Mouse (Mus musculus): ENCODE data around the gene Slc10a4.
"Not testable (repeated sequence)": the region's sequence is repeated elsewhere in the genome, so short reads cannot be mapped to it uniquely, and the experiment has no call there.

Slc10a4 gene

DNA sequence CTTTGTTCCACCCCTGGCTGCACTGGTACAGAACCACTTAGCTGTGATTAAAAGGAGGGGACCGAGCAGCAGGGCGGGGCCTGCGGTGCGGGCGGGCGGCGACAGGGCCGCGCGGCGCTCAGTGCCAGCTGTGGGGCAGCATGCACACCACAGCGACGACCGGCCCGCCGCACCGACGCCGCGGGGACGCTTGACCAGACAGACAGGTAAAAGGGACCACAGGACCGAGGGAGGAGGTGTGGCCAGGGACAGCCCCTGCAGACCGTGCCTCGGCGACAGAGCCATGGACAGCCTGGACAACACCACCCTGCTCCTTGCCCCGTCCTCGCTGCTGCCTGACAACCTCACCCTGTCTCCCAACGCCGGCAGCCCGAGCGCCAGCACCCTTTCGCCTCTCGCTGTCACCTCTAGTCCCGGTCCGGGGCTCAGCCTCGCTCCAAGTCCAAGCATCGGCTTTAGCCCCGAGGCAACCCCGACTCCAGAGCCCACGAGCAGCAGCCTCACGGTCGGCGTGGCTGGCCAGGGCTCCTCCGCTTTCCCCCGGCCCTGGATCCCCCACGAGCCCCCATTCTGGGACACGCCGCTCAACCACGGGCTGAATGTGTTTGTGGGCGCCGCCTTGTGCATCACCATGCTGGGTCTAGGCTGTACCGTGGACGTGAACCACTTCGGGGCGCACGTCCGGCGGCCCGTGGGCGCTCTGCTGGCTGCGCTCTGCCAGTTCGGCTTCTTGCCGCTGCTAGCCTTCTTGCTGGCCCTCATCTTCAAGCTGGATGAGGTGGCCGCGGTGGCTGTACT lies at the start of gene Slc10a4:
Gene Slc10a4, plus strand, starts transcription at position 100 of the 798 bp plus-strand sequence.
- DNase-seq: no peak

DNA sequence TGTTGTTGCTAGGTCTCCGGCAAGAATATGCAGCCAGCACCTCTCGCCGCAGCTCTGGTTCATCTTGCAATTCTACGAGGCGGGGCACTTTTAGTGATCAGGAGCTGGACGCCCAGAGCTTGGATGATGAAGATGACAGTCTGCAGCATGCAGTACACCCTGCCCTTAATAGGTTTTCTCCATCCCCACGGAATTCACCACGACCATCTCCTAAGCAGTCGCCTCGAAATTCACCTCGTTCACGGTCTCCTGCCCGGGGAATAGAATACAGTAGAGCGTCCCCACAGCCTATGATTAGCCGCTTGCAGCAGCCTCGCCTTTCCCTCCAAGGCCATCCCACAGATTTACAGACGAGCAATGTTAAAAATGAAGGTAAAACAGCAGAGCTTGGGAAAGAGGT lies 49.4 kb upstream of the Slc10a4 start:
- no peak for DNase-seq

DNA sequence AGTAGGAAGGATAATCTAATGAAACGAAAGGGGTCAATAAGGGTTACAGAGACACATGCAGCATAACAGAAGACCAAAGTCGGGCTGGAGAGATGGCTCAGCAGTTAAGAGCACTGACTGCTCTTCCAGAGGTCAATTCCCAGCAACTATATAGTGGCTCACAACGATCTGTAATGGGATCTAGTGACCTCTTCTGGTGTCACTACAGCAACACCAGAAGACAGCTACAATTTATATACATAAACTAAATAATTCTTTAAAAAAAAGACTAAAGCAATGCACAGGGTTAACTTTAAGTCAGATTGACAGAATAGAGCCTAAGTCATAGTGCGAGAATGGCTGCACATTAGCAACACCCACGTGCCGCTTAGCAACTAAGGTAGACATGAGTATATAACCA lies 46.6 kb upstream of the Slc10a4 start:
- no peak for DNase-seq

- no peak for DNase-seq
Observed at GRCm38 (mm10) chr5:72965706-72966105, 41.0 kb upstream of the Slc10a4 start.

DNA sequence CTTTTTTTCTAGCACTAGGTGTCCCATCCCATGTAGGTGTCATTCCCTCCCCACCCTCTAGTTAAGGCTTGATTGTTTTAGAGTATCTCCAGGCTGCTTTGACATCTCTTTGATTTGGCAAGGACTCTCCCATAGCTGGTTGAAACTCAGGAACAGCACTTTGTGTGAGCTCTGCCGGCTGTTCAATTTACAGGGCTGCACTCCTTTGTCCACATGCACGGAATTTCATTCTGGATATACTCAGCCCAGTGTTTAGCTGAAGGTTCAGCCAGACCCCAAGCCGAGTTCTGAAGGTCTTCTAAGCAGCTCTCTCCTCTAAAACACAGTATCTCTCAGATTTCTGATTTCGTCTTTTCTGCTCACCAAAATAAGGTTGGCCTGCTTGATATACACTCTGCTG lies 34.2 kb upstream of the Slc10a4 start:
- no peak for DNase-seq

DNA sequence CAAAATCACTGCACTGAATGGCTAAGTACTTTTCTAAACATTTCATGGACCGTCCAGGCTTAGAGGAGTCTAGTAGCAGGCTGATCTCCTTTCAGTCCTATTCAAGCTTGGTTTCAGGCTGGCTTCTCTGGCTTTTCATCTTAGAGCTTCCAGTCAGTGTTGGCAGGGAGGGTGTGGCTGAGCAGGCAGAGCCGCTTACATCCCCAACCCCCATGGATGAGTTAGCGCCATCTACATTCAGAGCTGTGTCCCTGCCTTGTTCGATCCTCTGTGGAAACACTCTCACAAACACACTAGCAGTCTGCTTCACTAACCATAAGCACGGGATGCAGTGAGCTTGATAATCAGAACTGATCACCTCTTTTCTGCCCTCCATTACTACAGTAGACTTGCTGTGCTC lies 33.7 kb upstream of the Slc10a4 start:
- no peak for DNase-seq

- DNase-seq: no peak
Observed at GRCm38 (mm10) chr5:72974602-72975001, 32.1 kb upstream of the Slc10a4 start, which contains the start of gene Gm10135. Gene Gm10135, minus strand, starts transcription at chr5:72974702.

DNA sequence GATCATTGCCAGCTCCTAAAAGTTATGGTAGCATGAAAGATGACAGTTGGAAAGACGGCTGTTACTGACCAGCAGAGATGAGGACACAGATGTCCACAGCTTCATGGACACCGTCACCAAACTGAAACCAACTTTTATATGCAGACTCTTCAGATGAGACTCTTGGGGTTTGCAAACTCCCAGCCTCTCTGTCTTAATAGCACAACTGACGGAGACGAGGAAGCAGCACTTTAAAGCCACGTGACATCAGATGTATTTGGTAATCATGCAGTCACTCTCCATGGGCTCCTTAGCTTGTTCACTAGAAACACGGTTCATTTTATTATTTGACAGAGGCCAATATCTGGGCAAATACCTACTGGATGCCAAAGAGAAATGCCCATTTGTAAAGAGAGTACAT lies 30.7 kb upstream of the Slc10a4 start:
- no peak for DNase-seq

- no peak for DNase-seq
Observed at GRCm38 (mm10) chr5:72976539-72976938, 30.1 kb upstream of the Slc10a4 start.

- peak in 1 of 2 experiments; percentile 26 for DNase-seq
Observed at GRCm38 (mm10) chr5:72984091-72984490, 22.6 kb upstream of the Slc10a4 start.

- no peak for DNase-seq
Observed at GRCm38 (mm10) chr5:72987786-72988185, 18.9 kb upstream of the Slc10a4 start.

GRCm38 (mm10) chr5:72989756-72990155 lies 16.9 kb upstream of the Slc10a4 start:
- no peak for DNase-seq

DNA sequence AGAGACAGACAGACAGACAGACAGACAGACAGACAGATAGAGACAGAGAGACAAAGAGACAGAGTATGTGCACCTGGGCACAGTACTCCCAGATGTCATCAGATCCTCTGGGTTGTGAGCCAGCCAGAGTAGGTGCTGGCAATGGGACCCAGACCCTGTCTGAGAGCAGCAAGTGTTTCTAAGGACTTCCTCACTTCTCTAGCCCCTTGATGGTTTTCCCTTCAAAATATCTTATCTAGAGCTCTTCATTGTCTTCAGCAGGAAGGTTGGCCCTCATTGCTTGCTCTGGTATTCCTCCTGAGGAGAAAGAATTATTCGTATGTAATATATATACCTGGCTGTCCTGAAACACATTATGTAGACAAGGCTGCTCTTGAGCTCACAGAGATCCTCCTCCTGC lies 14.2 kb upstream of the Slc10a4 start:
- DNase-seq: no peak

DNA sequence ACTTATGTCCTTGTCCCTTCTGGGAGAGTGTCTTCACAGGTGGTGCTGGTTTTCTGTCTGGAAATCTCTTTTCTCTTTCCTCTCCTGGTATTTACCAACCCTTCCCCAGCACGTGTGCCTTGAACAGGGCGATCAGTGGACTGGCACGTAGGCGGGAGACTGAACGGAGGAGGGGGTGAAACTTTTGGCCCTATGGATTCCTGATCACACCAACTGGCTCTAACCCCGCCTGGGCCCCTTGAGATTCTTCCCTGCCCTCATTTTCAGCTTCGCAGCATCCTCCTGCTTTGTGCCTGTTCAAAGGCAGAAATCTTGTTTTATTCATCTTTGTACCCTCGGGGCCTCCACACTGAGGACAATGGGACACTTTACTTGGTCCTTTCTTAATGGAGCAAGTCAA lies 12.3 kb upstream of the Slc10a4 start:
- no peak for DNase-seq

GRCm38 (mm10) chr5:72994928-72995327 lies 11.8 kb upstream of the Slc10a4 start:
- no peak for DNase-seq

DNA sequence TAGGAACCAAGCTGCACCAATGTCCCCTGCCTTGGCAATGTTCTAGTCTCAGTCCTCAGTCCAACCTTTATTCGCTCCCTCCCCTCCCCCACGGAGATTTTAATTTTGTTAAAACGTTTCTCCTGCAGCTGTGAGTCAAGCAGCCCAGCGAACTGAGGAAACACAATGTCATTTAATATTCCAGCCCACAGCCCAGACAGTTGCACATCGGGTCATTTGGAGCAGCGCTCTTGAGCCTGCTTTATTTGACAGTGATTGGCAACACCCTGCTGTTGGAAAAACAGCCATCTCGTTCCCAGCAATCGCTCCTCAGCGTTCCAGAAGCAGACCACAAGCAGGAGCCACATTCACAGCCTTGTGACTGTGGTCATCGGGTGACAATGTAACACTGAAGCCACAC lies 11.3 kb upstream of the Slc10a4 start:
- no peak for DNase-seq

- DNase-seq: not testable (repeated sequence)
Observed at GRCm38 (mm10) chr5:72998546-72998945, 8.1 kb upstream of the Slc10a4 start.

- no peak for DNase-seq
Observed at GRCm38 (mm10) chr5:73004046-73004445, 2.6 kb upstream of the Slc10a4 start.

GRCm38 (mm10) chr5:73007582-73007959 lies 888 bp downstream of the Slc10a4 start:
- DNase-seq: no peak

DNA sequence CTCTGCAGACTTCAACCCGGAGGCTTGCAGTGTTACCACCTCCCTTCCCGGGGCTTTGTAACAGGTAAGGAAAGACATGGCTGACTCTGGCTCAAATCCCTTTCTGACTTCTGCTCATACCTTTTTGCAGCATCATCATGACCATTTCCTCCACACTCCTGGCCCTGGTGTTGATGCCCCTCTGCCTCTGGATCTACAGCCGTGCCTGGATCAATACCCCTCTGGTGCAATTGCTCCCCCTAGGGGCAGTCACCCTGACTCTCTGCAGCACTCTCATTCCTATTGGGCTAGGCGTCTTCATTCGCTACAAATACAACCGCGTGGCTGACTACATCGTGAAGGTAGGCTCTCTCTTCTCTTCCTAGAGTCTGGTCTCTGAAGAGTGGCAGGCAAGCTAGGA lies 1.5 kb downstream of the Slc10a4 start:
- not testable (repeated sequence) for DNase-seq

GRCm38 (mm10) chr5:73011806-73012205 lies 5.1 kb downstream of the Slc10a4 start:
- not testable (repeated sequence) for DNase-seq

DNA sequence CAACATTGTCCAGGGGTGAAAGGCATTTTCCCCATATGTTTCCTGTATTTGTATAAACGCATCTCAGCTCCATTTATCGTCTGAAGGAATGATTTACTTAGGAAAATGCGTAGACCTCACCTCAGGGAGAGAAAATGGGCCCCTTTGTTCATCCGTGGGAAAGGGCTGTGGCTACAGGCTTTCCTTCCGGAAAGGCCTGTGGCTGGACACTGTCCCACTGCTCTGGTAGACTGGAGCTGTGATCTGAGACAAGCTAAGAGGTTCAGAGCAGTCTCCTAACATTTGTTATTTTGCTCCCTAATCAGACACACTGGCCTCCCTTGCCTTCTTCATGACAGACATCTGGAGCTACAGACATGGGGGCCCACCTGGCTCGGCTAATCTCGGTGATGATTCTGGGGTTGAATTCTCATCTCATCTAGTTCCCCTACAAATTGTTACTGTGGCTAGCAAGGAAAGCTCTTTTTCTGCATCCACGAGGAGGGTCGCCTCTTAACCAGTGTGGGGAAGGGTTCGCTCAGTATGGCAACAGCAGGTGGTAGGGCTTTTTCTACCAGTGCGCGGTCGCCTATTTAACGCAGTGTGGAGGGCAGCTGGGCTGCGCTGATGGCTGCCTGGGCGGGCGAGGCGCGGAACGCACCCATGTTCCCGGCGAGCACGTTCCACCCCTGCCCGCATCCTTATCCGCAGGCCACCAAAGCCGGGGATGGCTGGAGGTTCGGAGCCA lies 6.4 kb downstream of the Slc10a4 start:
- DNase-seq: not testable (repeated sequence)

- not testable (repeated sequence) for DNase-seq
Observed at GRCm38 (mm10) chr5:73013611-73014287, 7.1 kb downstream of the Slc10a4 start.

GRCm38 (mm10) chr5:73014745-73015144 lies 8.1 kb downstream of the Slc10a4 start:
- no peak for DNase-seq
